Mouse (Mus musculus): Measurements from ENCODE around the gene 9330161L09Rik. TPM values are rescaled to one million over a fixed set of nuclear protein-coding genes. Genes with fewer than 3 reads are reported as not detected.

9330161L09Rik gene
- total RNA-seq, 2 experiments from 2014 or later, result 1.2 to 1.6 TPM

GRCm38 (mm10) chr12:103388505-103389347, 18.9 kb downstream of the 9330161L09Rik start, which contains the start of gene Otub2:
Gene Otub2 (plus strand): TSS chr12:103388682.
- DNase-seq, result peak; percentile 99

DNA sequence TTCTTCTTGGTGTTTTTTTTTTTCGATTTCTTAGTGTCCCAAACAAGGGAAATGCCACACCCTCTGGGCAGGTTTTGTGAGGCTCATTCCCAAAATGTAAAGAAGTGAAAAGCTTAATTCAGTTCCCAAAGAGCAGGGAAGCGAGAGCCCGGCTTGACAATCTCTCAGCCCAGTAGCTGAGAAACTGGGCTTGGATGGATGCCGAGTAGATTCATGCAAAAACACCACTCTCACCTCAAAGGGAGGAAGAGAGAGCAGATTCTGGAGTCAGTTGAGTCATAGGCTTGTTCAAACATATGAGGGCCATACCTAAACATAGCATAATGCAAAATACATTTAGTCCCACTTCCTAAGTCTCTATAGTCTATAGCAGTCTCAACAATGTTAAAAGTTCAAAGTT, 27.4 kb downstream of the 9330161L09Rik start:
- no peak for DNase-seq

DNA sequence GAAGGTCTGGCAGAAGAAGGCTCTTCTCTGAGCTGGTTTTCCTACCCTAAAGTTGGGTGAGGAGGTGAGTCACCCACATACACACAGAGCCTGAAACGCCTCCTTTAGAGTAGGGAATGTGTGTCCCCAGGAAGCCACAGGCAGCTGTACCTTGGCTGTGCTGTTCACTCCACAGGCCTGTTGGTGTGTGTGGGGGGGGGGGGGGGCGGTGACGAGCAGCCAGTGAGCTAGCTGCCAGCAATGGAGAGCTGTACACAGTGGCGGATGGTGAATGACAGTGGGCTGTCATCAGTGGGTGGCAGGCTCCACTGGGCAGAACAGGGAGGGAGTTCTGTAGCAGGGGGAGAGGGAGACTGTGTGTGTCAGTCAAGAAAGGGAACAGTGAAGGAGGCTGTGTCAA, 30.8 kb downstream of the 9330161L09Rik start:
- DNase-seq, result no peak

DNA sequence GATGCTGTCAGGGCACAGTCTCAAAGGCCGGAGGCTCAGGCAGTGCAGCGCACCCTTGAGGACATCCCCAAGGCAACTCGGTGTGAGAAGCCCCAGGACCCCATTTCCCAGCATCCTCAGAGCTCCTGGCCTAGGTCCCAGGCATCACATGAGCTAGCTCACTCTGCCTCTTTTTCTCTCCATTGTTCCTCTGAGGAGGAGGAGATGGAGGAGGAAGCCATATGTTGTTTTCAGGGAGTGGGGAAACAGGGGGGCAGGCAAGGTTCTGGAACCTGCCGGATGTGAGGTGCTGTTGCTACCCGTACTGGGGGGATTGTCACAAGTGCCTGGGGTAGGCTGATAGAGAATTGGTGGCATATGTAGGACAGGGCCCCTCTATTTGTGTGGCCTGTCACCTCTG, 31.5 kb downstream of the 9330161L09Rik start:
- no peak for DNase-seq

- DNase-seq, result no peak
Measured at GRCm38 (mm10) chr12:103373530-103374236, 33.9 kb downstream of the 9330161L09Rik start.

DNA sequence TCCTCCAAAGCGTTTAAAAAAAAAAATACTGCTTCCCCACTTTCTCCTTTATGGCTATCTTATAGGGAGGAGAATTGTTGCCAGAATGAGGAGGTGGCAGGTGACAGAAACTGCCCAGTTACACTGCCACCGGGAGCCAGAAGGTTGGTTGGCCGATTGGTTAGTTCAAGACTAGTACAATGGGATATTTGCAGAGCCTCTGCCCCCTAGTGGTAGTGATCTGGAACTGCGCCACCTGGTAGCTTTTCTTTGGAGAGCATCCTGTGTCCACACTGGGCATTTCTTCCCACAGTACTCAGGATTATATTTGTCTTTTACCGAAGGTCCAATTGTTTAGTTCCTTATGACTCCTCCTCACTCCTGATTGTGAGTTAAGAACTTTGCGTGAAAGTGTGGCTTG, 35.9 kb downstream of the 9330161L09Rik start:
- peak; percentile 64 to 79 for DNase-seq

DNA sequence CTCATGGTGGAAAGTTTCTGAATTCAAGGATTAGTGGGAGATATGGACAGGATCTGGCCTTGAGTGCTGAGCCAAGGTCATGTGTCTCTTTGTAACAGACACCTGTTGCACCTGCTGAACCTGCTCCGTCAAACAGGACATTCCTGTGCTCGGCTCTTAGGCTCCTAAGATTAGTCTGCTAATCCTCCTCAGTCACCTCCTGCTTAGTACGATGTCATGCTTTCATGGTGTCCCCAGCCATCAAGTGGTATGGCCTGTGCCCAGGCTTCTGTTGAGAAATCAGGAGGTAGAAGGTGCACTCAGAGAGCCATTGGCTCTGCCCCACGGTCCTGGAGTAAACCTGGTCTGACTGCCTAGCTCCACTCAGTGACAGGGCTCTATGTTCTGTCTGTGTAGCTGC, 36.8 kb downstream of the 9330161L09Rik start:
- no peak for DNase-seq

DNA sequence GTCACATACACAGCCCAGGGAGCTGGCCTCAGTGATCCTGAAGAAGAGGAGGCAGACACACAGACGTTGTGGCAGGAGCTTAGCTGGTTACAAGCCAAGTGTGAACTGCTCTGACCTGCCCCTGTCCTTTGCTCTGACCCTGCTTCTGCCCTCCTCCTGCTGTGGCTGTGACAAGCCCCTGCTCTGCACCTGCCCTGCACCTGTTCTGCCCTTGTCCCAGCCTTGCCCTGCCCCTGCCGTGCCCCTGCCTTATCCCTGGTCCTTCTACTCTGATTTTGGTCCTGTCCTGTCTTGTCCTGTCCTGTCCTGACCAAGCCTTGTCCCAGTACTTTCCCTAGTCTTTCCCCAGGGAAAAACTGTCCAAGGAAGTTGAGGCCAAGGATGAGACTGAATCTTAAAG, 38.8 kb downstream of the 9330161L09Rik start:
- no peak for DNase-seq

DNA sequence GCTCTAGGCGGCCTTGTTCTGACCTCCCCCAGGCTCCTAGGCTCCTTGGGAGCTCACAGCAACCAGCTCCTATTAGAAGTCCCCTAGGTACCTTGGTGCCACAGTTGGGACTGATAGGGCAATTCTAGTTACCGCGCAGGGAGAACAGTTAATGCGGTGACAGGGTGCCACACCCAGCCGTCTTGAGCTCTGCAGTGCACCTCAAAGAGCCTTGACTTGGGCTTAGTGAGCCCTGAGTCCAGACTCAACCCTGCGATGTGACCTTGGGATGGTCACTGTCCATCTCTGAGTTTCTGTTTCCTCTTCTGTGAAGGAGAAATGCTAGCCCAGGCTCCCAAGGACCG, 39.3 kb downstream of the 9330161L09Rik start:
- DNase-seq, result no peak

DNA sequence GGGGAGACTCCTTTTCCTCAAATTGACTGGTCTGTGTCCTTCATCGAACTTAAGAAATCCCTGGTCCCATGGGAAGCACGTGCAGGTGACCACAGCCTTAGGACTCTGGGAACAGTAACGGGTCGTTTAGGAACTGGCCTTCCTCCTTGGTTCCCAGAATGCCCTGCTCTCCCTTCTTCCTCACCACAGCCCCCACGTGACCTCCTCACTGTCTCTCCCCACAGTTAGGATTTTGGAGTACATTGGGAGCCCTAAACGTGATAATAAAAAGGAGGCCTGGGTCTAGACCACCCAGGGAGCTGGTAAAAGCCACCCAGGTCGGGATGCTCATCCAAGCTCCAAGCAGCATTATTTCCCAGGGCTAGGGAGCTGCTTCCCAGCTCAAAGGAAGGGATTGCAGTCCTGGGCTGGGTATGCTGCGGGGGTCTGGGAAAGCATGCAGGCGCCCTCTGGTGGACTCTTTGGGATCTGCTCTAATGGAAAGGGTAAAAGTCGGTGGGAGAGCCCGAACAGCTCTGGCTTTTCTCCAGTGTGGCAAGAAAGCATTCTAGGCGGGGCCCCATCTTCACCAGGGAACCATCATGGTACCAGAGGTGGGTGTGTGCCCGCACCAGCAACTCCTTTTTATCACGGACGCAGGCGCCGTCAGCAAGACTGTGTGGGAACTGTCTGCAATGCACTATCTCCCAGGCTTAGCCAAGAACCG, 39.8 kb downstream of the 9330161L09Rik start:
- DNase-seq, result peak; percentile 73 to 91

DNA sequence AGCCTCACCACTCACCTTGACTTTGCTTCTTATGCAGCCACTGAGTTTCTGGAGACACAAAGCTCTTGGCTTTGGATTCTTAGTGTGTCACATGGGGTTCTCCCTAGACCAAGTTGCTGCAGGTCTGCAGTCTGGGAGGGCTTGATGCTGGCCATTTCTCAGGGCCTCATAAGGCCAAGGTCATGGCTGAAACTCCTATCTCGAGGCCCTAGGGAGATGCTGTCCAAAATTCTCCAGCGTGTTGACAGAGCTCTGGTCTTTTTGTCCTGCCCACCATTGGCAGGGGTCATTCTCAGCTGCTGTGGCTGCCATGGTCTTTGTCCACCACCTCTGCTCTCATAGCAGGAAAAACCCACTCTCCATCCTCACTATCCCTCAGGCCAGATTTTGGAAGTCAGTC, 40.4 kb downstream of the 9330161L09Rik start:
- DNase-seq, result peak in 1 of 2 experiments; percentile 49

DNA sequence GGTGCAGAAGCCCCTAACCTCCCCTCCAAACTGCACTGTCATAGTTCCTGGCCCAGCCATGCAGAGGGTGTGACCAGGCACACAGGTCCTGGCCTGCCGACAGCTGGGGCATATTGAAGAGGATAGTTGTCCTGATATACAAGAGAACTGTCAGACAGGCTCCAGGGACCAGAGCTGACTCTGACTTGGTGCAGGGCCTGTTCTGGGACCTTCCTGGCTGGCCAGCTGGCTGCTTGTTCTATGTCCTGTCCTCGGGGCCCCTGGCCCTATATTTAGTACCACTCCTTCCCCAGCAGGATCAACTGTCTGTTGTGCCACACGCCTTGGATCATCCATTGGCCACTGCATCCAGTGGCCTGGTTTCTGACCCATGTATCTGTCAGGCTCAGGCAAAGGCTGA, 45.3 kb downstream of the 9330161L09Rik start:
- peak; percentile 75 to 89 for DNase-seq

DNA sequence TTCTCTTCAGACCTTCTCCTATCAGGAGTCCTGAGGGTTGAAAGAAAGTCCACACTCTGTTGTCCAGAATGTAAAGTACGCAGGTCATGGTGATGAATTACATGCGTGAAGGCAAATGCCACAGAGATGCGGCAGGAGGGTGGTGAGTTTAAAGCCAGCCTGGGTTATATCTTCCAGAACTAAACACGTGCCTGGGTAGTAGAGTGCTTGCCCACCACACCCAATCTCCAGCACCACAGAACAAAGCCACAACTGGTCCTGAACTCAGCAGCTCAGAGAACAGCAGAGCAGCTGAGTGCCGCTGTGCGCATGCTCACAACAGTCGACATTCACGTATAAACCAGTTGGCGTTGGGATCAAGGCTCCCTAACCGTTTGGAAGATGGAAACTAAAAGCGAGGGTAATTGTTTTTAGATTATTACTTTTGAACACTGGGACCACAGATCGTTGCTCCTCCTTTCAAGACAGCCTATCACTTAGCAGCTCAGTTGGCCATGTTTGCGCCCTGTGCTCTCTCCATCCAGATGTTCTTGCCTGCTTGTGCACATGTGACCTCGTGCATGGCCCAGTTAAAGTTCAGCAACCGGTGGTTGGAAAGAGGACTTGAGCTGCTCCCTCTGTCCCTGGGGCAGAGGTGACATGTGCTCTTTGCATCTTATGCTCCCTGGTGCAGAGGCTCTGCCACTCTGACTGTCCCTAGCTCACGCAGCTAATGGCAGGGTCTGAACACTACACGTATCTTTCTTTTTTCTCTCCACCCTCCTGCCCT, 45.9 kb downstream of the 9330161L09Rik start:
- DNase-seq, result peak; percentile 62 to 75

DNA sequence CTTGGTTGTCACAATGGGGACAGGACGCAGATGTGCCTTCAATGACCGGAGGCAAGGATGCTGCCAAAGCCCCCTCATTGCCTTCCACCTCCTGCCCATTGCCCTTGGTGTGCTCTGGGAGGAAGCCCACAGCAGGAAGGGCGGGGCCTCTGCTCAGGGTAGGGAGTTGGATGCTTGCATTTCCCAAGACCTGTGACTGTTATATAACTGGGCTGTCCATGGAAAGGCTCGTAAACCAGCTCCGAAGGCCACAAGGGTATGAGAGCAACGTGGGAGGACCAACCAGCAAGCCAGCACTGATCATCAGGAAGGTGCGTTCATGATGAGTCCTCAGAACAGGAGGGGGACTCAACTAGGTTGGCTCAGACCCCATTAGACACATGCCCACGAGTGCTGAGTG, 46.8 kb downstream of the 9330161L09Rik start:
- peak in 1 of 2 experiments; percentile 24 for DNase-seq

- peak; percentile 55 for DNase-seq
Measured at GRCm38 (mm10) chr12:103358951-103359801, 48.4 kb downstream of the 9330161L09Rik start.

DNA sequence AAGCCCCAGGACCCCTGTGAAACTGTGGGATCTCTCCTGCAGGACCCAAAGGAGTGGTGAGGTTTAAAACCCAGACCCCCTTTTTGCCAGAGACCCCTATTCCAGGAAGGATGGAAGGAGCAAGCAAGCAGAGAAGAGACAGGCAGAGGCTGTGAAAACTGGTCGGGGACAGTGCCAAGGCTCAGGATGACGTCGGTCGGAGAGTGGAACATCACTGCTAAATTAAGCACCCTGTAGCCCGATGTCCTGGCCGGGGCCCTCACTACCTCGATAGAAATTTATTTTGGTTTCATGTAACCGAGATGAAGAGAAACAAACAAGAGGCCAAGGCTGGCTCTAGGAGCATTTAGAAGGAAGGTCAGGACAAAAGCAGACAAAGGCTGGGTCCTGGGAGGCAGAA, 49.4 kb downstream of the 9330161L09Rik start:
- DNase-seq, result peak; percentile 83 to 87

Other genes starting within 250 kb of the 9330161L09Rik start
- under 1 TPM in 1 of 2 experiments, not detected in 1; 0.40 TPM for gene Prima1, start 165.7 kb downstream of the 9330161L09Rik start, total RNA-seq (2021)
- not detected for gene Fam181a, start 96.8 kb downstream of the 9330161L09Rik start, total RNA-seq (2021)
- gene Asb2, start 51.8 kb downstream of the 9330161L09Rik start, total RNA-seq (2021), result 100 to 1,000 TPM; 561 to 602 TPM
- 1 to 10 TPM; 3.4 to 3.9 TPM for gene Otub2, start 19.1 kb downstream of the 9330161L09Rik start, total RNA-seq (2021)
- gene Ddx24, start 18.0 kb upstream of the 9330161L09Rik start, total RNA-seq (2021), result 10 to 100 TPM; 88.3 to 91.5 TPM
- 100 to 1,000 TPM in 1 of 2 experiments, 10 to 100 TPM in 1; 53.9 to 125 TPM for gene Ifi27, start 26.4 kb upstream of the 9330161L09Rik start, total RNA-seq (2021)
- gene Ifi27l2a, start 35.9 kb upstream of the 9330161L09Rik start, total RNA-seq (2021), result 10 to 100 TPM; 48.4 to 73.7 TPM
- gene Ifi27l2b, start 49.4 kb upstream of the 9330161L09Rik start, total RNA-seq (2021), result not detected
- under 1 TPM; 0.31 to 0.32 TPM for gene Ppp4r4, start 124.5 kb upstream of the 9330161L09Rik start, total RNA-seq (2021)
- gene Serpina10, start 223.6 kb upstream of the 9330161L09Rik start, total RNA-seq (2021), result under 1 TPM in 1 of 2 experiments, not detected in 1; 0.26 TPM
- not detected for gene Serpina6, start 249.4 kb upstream of the 9330161L09Rik start, total RNA-seq (2021)